Mouse (Mus musculus) hindlimb bud, embryonic 11.5 days (tissue): ENCODE data around the gene Stap2.

Experiments
- DNase-seq: peaks from one replicate; pipeline ENCODE4 v3.0.0-alpha.2; 2012; ENCODE audit warnings: low read depth, low spot score; ENCODE audit errors: extremely low spot score

Gene Stap2

DNA sequence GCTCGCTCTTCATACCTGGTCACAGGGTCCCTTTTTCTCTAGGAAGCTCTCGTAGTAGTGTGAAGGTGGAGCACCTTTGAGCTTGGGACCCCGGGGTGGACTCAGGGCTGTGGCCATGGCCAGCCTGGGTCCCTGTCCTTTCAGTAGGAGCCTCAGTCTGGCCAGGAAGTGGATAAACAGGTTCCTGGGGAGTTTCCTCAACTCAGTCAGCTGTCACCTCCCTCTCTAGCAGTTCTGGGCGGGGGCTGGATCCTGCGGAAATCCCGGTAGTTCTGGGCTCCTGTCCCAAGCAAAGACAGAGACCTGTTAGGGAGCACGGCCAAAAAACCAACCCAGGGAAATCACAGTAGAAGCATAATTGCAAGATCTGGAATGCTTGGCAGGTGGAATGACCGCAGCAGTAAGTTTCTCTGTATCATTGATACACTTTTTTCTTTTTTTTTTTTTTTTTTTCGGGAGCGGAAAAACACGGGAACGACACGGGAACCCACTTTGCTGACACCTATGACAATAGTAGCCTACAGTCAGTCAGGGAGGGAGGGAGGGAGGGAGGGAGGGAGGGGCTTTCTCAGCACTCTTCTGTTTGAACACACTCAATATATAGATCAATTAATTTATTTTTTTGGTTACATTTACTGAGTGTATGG, at the start of gene Stap2, which contains the start of gene Mpnd:
Stap2 (minus strand) TSS at position 170 of the 647 bp plus-strand sequence.
Mpnd (plus strand) TSS at position 297 of the 647 bp plus-strand sequence.
- peak; percentile 100 for DNase-seq

DNA sequence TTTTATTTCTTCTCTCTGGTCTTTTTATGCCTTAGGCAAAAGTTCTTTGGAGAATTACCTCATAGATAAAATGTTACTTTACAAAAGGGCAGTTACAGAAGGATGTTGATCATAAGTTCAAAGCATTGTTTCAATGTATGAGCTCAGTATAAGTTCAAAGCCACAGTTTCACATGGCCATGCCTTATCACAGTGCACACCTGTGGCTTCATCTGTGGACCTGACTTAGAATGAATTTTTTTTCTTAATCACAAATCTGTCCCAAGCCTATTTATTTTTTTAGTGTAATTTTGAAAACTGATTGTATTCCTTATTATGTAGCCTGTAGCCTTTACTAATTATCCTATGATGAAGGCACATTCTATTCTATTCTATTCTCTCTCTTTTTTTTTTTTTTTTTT, 49.6 kb upstream of the Stap2 start:
- DNase-seq = no peak

DNA sequence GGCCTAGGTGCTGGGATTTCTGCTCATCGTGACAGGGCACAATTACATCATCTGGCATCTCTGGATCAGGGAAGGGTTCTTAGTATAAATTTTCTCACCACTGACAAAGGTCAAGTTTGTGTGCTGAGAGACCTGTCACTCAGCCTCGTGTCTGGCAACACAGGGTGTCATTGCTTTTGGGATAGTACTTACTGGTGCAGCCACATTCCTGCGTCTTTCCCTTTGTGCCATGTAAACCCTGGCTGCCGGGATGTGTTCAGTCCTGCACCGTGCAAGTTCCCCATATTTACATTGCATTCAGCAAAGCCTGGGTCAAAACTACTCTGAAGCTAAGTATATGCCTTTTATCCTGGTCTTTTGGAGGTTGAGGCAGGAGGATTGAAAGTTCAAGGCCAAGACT, 46.0 kb upstream of the Stap2 start:
- DNase-seq = no peak

- DNase-seq = no peak
These were observed 35.4 kb upstream of the Stap2 start for GRCm38 (mm10) chr17:56040857-56041163.

DNA sequence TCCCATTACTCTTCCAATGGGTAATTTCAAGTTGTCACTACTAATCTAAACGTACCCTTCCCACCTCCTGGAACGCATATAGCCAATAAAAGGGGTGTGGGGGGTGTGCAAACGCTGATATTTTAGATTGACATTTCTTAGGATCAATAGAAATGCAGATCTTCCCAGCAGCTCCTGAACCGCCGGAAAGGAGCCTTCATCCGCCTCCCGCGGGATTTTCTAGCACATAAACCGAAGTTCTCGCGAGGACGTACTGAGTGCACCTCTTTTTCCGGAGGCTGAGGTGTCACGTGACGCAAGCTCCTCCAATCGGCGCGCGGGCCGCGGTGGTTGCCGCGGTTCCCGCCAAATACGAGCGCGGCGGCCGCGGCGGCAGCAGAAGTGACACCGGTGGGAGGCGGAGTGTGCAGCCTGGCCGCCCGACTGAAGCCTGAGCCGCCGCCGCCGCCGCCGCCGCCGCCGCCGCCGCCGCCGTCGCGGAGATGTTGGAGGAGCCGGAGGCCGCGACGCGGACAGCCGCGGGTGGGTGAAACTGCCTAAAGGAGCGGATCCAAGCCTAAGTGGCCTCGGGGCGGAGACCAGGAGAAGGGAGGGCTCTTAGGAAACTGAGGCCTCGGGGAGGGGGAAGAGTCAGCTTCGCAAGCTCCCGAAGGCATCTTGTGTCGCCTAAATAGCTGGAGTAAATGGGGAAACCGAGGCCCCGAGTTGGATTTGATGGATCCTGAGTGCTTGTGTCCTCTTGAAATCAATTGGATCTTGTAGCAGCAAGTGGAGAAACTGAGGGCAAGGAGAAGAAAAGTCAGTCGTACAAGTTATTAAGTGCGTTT, 34.9 kb upstream of the Stap2 start, which contains the start of gene Chaf1a:
Chaf1a (plus strand) TSS at position 410 of the 827 bp plus-strand sequence.
- DNase-seq = peak; percentile 98

GRCm38 (mm10) chr17:56039345-56039744, 34.0 kb upstream of the Stap2 start:
- no peak for DNase-seq

GRCm38 (mm10) chr17:56038583-56039261, 33.3 kb upstream of the Stap2 start:
- DNase-seq = no peak

DNA sequence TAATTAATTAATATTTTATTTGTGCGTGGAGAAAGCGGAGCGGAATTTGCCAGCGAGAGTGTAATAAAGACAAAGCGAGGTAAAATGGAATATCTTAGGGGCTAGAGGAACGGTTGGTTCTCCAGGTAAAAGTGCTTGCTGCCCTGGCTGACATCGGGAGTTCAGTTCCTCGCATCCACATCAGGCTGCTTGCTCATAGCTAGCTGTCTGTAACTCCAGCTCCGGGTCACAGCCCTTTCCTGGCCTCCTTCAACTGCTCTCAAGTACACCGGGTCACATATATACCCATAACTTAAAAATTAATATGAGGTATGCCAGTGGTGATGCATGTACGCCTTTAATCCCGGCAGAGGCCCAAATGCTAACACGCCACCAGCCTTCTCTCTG, 31.5 kb upstream of the Stap2 start:
- DNase-seq = no peak

DNA sequence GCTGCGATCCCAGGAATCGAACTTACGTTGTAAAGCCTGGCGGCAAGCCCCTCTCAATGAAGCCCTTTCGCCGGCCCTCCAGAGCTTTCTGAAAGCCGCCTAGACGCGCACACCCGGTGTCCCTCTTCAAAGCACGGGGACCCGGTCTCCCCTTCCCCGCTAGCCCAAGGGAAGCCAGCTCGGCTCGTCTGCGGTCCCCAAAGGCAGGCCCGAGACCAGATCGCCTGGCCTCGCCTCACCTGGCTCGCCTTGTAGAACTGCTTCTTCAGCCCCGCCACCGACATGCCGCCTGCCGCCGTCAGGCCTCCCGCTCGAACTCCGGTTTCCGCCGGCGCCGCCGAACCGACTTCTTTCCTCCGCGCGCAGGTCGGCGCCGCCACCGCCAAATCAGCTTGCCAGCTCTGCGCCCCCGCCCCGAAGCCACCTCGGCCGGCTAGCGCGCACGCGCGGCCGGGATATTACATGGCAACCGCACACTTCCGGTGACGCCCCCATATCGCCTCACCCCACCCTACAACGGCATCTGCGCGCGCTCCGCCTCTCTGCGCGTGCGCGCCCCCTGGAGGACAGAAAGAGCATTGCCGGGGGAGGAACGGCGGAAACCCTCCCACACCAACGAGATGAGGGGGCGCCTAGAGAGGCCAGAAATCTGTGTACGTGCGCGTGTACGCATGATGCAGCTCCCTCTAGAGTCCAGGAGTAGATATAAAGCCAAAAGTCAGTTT, 31.0 kb upstream of the Stap2 start, which contains the start of gene Sh3gl1:
Sh3gl1 (minus strand) TSS at position 460 of the 725 bp plus-strand sequence.
- peak; percentile 95 for DNase-seq

GRCm38 (mm10) chr17:56035216-56035615, 29.8 kb upstream of the Stap2 start:
- no peak for DNase-seq

DNA sequence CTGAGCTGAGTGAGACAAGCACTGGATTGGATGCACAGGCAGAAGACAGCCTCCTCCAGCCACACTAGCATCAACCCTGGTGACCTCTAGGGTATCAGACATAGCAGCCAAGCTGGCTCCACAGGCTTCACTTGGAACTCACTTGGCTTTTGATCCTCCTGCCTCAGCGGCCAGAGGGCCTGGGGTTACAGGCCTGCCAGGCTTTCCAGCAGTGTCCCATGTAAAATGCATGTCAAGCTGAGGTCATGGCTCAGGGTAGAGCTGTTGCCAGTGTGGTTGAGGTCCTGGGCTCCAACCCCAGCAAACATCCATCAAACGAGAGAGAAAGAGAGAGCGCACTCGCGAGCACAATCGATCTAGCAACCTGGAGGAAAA, 29.3 kb upstream of the Stap2 start:
- DNase-seq = no peak

DNA sequence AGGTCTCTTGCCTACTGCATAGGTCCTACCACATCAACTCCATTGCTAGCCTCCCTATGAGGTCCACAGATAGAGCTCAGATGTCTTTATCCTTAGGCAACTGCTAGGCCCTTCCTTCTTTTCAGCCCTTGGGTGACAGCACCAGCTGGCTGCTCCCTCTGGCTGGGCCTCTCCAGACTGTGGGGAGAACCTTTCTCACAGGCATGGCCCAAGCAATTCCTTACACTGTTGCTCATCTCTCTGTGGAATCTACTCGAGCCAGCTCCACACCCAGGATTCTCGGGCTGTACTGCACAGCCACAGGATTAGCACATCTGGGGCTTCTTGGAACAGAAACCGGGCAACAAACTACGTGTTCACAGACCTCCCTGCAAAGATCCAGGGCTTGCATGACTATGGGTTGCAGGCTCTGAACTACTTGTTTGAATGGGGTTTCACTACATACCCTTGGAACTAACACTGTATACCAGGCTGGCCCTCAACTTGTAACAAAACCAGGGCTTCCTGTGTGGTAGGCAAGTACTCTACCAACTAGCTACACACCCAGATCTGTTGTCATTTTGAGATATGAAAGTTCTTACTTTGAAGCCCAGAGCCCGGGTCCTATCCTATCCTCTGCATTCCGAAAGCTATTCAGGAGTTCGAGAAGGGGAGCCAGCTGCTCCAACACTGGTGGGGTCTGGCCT, 28.8 kb upstream of the Stap2 start:
- no peak for DNase-seq

DNA sequence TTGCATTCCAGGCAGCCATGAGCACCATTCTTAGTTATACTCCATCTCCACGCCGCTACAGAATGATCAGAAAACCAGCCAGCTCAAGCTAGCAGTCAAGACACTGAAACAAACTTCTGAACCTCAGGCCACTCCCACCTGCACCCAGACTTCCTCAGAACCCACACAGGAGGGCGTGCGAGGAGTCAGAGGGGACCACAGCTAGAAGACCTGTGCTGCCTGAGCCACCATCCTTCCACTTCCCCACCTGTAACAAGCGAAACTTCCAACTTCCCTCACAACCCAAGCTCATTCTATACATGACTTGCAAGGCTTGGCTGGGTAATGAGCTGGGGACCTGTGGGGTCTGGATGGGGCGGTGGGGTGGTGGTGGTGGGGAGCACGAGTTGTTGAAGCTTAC, 27.4 kb upstream of the Stap2 start:
- no peak for DNase-seq

DNA sequence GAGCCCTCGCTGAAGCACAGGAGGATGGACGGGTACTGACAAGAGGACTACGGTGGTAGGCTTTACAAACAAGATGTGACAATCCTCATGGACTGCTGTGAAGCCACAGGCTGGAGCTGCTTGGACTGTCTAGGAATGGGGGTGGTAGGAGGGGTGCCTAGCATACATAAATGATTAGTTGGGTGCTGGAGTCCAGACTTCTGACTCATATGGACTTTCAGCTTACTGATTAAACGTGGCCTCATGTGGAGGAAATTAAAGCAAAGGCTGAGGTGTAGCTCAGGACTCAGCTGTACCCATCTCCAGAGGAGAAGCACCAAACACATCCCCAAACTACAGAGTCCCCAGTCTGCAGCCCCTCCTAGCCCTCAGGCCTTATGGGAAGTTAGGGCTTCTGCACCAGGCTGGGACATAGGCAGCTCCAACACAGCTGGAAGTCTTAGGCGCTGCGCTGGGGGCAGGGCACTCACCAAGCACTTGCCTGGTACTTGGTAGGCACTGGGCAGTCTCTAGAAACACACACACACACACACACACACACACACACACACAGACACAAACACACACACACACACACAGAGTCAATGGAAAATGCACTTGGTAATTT, 26.8 kb upstream of the Stap2 start:
- no peak for DNase-seq

- no peak for DNase-seq
These were observed 26.0 kb upstream of the Stap2 start for GRCm38 (mm10) chr17:56031431-56031830.

- no peak for DNase-seq
These were observed 25.5 kb upstream of the Stap2 start for GRCm38 (mm10) chr17:56030919-56031318.

- no peak for DNase-seq
These were observed 25.0 kb upstream of the Stap2 start for GRCm38 (mm10) chr17:56030238-56030870.

GRCm38 (mm10) chr17:56027801-56028441, 22.5 kb upstream of the Stap2 start:
- DNase-seq = no peak

DNA sequence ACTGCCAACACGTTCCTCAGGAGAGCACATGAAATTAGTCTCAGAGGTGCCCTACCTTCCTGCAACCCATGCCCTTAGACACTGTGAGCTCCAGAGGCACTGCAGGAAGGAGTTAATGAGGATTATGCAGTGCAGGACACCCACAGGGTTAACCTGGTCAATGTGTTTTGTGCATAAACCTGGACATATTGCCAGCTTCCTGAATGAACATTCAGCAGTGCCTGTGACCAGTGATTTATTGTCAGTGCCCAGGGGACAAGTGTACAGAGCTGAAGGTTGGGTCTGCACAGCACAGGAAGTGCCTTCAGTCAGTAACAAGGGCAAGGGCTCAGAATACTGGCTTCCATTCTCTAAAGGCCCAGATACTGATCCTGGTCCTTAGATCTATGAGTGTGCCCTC, 21.5 kb upstream of the Stap2 start:
- no peak for DNase-seq
